Mouse (Mus musculus) lung, adult 2 months (tissue): ENCODE results near the gene Dlg4.

Experiments used
- CTCF ChIP-seq: fragments of 200-500 bp; IDR thresholded peaks from 2 replicates; pipeline ENCODE4 v1.5.1; 2011; ENCODE audit warnings: mild to moderate bottlenecking, low read length, control low read depth; ENCODE audit not compliant: insufficient read depth
- POLR2A ChIP-seq: fragments of 200-500 bp; IDR thresholded peaks from 2 replicates; pipeline ENCODE4 v1.6.1; 2011; ENCODE audit warnings: low read depth, mild to moderate bottlenecking, control low read depth, low read length, borderline replicate concordance; ENCODE audit errors: extremely low read depth

DNA sequence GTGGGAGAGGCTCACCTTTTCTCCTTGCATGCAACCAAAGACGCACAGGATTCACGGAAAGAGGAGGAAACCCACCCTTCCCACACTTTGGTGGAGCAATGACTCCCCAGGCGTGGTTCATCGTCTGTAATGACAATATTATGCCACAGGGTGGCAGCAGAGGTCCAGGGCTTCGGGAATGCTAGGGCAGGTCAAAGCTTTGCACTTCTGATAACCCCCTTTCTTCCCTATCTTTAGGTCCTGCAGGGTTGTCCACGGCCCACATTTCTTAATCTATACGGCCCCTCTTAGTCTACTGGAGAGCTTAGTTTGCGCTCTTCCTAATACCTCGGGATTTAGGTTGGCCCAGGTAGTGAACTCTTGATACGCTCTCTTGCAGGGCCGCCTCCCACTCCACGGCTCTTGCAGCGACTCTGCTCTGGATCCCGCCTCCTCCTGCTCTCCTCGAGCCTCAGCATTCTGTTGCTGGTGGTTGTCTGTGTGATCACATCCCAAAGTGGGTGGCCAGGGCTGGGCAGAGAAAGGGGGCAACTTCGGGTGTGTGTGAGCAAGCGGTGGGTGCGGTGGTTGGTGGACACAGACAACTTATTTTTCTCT is 39.0 kb downstream of the Dlg4 start:
- TF ChIP-seq POLR2A (no peak), CTCF (peak; percentile 91)
